Mouse (Mus musculus): ENCODE data around the gene Inpp5a. TPM values are rescaled to one million over a fixed set of nuclear protein-coding genes. Genes with fewer than 3 reads are reported as not detected.

Inpp5a gene
- polyA plus RNA-seq, 1 experiment from 2014 or later, result 4.0 TPM

GRCm38 (mm10) chr7:139579261-139579905 lies 190.5 kb downstream of the Inpp5a start:
- ATAC-seq (ENCODE audit: low read depth) (no peak), DNase-seq (no peak)
- WGBS (ENCODE audit: insufficient replicate concordance), result 71% methylated on average over 21 of the region's 21 CpGs
- H3K9me3 ChIP-seq (replicated peaks), result no peaks in the 10 kb centered on the region
- H3K4me2 ChIP-seq, result no peak overlapping the region
- H3K27me3 ChIP-seq, result peaks cover 69% of the 10 kb centered on the region
- H3K4me3 ChIP-seq (replicated peaks), result no peak overlapping the region
- peaks cover 2% of the 10 kb centered on the region; the same call in 1 of the 2 replicates for H3K36me3 ChIP-seq
- H3K27ac ChIP-seq, result no peak overlapping the region
- H3K9ac ChIP-seq, result no peak overlapping the region
- peaks cover 17% of the 10 kb centered on the region for H3K4me1 ChIP-seq (replicated peaks)

DNA sequence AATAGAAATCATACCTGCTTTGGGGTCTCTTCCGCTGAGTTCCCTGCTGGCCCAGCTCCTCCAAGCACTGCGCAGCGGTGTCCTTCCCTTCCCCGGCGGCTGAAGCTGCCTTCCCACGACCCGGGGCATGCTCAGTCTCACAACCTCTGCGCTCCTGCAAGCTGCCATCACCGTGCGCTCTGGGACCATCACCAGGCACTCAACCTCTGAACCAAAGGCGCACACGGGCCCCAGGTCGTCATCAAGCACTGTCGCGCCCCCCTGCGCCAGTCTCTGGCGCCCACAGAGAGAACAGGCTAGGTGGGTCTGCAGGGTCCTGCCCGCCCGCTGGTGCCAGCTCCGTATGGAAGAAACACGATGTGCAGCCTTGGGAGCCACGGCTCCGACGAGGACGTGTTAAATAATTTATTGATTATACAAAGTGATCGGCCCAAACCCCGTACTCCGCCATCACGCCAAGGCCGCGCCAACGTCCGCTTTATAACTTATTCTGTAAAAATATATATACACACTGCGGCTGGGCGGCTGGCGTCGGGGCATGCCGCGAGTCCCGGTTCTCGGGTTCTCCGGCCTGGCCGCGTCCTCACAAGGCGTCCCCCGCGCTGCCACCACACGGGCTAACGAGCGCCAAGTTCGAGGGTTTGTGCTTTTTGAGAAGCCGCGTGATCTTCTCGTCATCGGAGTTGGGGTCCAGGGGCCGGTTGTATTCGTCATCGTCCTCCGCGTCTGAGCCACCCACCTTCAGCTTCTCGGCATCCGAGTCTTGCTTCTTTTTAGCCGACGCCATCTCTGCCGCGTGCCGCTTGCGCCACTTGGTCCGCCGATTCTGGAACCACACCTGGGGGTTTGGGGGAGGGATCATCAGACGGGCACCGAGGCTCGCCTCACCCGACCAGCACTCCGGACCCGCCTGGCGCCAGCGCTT lies 192.2 kb downstream of the Inpp5a start:
- Histone ChIP-seq H3K9me3 (replicated peaks) (no peaks in the 10 kb centered on the region), H3K27ac (no peak overlapping the region), H3K27me3 (peaks cover 87% of the 10 kb centered on the region), H3K4me1 (replicated peaks) (peaks cover 15% of the 10 kb centered on the region), H3K9ac (no peak overlapping the region), H3K36me3 (peaks cover 2% of the 10 kb centered on the region; the same call in 1 of the 2 replicates), H3K4me2 (peak overlapping the region; percentile 41), H3K4me3 (replicated peaks) (no peak overlapping the region)
- WGBS (ENCODE audit: insufficient replicate concordance), result 2% methylated on average over 78 of the region's 78 CpGs
- DNase-seq, result no peak
- no peak for ATAC-seq (ENCODE audit: low read depth)

DNA sequence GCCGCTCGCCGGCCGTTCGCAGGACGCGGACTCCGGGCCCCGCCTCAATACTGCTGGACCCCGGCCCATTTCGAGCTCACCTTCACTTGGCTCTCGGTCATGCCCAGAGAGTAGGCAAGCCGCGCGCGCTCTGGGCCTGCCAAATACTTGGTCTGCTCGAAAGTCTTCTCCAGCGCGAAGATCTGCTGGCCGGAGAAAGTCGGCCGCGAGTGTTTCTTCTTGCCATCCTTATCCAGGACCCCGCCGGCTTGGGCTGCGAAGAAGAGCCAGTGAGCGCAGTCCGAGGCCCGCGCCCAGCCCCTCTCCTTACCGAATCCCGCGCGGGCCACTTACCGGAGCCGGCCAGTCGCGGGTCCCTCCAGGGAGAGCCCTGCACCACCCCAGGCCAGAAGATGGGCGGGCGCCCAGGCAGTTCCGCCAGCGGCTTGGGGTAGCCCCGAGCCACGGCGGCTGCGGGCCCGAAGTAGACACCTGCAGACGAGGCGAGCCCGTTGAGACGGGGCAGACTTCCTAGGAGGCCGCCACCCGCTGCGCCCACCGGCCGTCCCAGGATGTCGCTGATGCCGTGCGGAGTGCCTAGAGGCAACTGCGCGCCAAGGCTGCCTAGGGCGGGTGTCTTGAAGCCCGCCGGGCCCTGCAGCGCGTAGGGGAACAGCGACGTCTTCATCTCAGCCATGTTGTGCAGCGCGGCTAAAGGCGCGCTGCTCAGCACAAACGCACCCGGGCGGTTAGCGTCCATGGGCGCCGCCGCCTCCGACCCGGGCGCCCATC lies 193.1 kb downstream of the Inpp5a start:
- peaks cover 10% of the 10 kb centered on the region for H3K4me1 ChIP-seq (replicated peaks)
- H3K27ac ChIP-seq, result no peak overlapping the region
- peak overlapping the region; percentile 41 for H3K4me2 ChIP-seq
- H3K9ac ChIP-seq, result no peak overlapping the region
- ATAC-seq (ENCODE audit: low read depth) (no peak), DNase-seq (no peak)
- H3K9me3 ChIP-seq (replicated peaks), result no peaks in the 10 kb centered on the region
- 2% methylated on average over 82 of the region's 82 CpGs for WGBS (ENCODE audit: insufficient replicate concordance)
- H3K27me3 ChIP-seq, result peaks cover 95% of the 10 kb centered on the region
- peaks cover 2% of the 10 kb centered on the region; the same call in 1 of the 2 replicates for H3K36me3 ChIP-seq
- peak overlapping the region; percentile 32 for H3K4me3 ChIP-seq (replicated peaks)

- H3K9ac ChIP-seq, result no peak within 1 kb of the TSS
- no peaks in the 10 kb centered on the region for H3K9me3 ChIP-seq (replicated peaks)
- H3K27ac ChIP-seq, result no peak within 1 kb of the TSS
- H3K36me3 ChIP-seq, result peaks cover 2% of the 10 kb centered on the region; the same call in 1 of the 2 replicates
- peak within 1 kb of the TSS; percentile 32 for H3K4me3 ChIP-seq (replicated peaks)
- DNase-seq (no peak), ATAC-seq (ENCODE audit: low read depth) (no peak)
- peaks cover 10% of the 10 kb centered on the region for H3K4me1 ChIP-seq (replicated peaks)
- H3K4me2 ChIP-seq, result peak within 1 kb of the TSS; percentile 41
- H3K27me3 ChIP-seq, result peaks cover 100% of the 10 kb centered on the region
- WGBS (ENCODE audit: insufficient replicate concordance), result 2% methylated on average over 56 of the region's 56 CpGs
Measured at GRCm38 (mm10) chr7:139582595-139582994, 193.7 kb downstream of the Inpp5a start, which contains the start of gene Nkx6-2. TSS of gene Nkx6-2 (minus strand) at chr7:139582797.

DNA sequence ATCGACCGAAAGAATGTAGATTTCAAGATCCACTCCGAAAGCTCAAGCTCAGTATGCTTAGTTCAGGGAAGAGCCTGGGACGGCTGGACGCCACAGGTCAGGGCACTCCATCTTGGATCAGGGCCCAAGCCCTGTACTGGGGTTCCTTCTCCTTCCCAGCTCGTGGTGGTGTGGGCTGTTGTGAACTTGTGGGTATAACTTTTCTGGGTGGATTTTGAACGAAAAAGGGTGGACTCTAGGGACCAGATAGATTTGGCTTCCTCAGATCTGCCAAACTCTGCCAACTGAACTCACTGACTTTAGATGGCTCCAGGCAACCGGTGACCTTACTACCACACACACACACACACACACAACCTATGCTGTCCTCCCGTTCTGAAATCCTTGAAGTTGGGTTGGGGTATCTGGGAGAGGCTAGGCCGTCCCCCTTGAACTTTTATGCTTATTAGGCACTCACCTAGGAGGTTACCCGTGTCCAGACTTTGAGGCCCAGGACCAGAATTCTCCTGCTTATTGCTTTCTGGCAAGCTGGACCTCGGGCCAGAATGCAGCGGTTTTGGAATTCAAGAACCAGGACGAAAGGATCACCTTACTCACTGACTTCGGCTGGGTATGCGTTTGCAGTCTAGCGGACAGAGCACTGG lies 194.3 kb downstream of the Inpp5a start:
- H3K4me2 ChIP-seq, result no peak overlapping the region
- peaks cover 2% of the 10 kb centered on the region; the same call in 1 of the 2 replicates for H3K36me3 ChIP-seq
- no peak overlapping the region for H3K27ac ChIP-seq
- 14% methylated on average over 17 of the region's 17 CpGs for WGBS (ENCODE audit: insufficient replicate concordance)
- H3K4me1 ChIP-seq (replicated peaks), result peaks cover 10% of the 10 kb centered on the region
- H3K9me3 ChIP-seq (replicated peaks), result no peaks in the 10 kb centered on the region
- no peak for DNase-seq
- no peak overlapping the region for H3K9ac ChIP-seq
- peaks cover 100% of the 10 kb centered on the region for H3K27me3 ChIP-seq
- H3K4me3 ChIP-seq (replicated peaks), result peak overlapping the region; percentile 32; the same call in 1 of the 2 replicates
- ATAC-seq (ENCODE audit: low read depth), result no peak

DNA sequence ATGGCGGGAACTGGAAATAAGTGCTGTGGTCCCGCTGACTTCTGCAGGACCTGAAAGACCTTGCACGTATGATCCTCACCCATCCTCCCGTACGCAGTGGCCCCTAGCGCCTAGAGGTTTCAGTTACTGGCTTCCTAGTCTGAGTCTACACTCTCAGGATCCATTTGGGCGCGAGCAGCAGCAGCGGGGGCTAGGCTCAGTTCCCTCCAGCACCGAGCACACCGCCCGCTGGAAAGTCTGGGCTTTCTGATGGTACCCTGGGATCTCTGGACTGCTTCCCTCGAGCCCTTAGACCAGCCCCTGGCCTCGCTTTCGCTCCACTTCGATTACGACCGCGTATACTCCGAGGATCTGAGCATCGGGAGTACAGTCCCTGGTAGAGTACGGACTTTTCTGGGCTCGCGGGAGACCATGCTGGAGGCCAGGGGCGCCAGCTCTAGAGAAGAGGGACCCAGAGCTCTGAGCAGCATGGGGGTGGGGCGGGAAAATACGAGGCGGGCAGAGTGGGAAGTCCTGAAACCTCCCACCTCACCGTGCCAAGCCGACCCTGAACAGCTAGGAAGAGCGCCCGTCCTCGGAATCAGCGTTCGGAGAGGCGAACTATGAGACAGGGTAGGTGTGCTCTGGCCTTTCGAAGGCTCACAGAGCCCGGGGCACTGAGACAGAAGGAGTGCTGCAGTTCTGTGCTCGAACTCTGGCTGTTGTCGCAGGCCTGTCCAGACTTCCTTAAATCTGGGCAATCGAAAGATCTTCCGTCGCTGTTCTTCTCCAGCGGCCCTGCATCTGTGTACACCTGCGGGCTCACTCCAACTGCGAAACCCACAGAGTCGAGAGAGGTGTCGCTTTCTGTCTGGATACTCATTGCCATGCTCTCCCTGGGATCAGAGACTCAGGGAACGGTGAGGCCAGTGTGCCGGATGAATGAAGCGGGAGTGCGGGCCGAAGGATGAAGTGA lies 195.6 kb downstream of the Inpp5a start:
- 3% methylated on average over 53 of the region's 53 CpGs for WGBS (ENCODE audit: insufficient replicate concordance)
- Histone ChIP-seq H3K4me1 (replicated peaks) (peaks cover 10% of the 10 kb centered on the region), H3K27ac (no peak overlapping the region), H3K4me2 (no peak overlapping the region), H3K9ac (no peak overlapping the region), H3K4me3 (replicated peaks) (no peak overlapping the region), H3K36me3 (no peaks in the 10 kb centered on the region), H3K27me3 (peaks cover 100% of the 10 kb centered on the region), H3K9me3 (replicated peaks) (no peaks in the 10 kb centered on the region)
- no peak for DNase-seq
- no peak for ATAC-seq (ENCODE audit: low read depth)

DNA sequence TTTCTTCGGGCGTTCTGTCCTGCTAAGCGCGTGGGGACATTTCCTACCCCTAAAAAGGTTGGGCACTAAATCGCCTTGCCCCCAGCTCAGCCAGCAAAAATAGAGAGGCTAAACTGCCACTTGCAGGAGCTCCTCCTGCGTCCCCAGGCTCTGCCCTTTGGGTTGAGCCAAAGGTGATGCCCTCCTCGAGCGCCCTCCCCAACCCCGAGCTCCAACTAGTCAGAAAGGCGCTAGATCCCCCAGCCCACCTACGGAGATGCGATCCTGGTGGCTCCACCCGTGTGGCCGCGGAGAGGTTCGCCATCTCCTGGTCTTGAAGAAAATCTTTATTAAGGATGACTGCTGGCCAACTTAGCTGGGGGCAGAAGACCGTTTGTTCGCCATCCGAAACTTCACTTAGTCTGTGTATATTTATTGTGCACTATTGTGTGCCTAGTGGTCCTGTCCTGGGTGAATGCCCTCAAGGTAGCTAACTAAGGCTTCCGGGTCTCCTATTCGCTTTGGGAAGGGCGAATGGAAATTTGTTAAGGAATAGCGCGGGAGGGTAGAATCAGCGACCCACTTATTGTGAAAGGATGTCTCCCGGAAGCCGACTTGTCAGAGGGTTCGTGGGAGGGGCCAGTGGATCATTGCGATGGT lies 196.4 kb downstream of the Inpp5a start:
- 4% methylated on average over 29 of the region's 29 CpGs for WGBS (ENCODE audit: insufficient replicate concordance)
- no peaks in the 10 kb centered on the region for H3K9me3 ChIP-seq (replicated peaks)
- no peak overlapping the region for H3K4me2 ChIP-seq
- H3K27me3 ChIP-seq, result peaks cover 92% of the 10 kb centered on the region
- no peak overlapping the region for H3K9ac ChIP-seq
- no peak overlapping the region for H3K27ac ChIP-seq
- ATAC-seq (ENCODE audit: low read depth) (no peak), DNase-seq (no peak)
- H3K4me3 ChIP-seq (replicated peaks), result no peak overlapping the region
- no peaks in the 10 kb centered on the region for H3K36me3 ChIP-seq
- peaks cover 10% of the 10 kb centered on the region for H3K4me1 ChIP-seq (replicated peaks)

GRCm38 (mm10) chr7:139587919-139588318 lies 199.0 kb downstream of the Inpp5a start:
- peaks cover 66% of the 10 kb centered on the region for H3K27me3 ChIP-seq
- H3K9me3 ChIP-seq (replicated peaks), result no peaks in the 10 kb centered on the region
- no peaks in the 10 kb centered on the region for H3K4me1 ChIP-seq (replicated peaks)
- no peak overlapping the region for H3K9ac ChIP-seq
- no peaks in the 10 kb centered on the region for H3K36me3 ChIP-seq
- DNase-seq (no peak), ATAC-seq (ENCODE audit: low read depth) (no peak)
- H3K4me2 ChIP-seq, result no peak overlapping the region
- WGBS (ENCODE audit: insufficient replicate concordance), result 40% methylated on average over 7 of the region's 7 CpGs
- no peak overlapping the region for H3K27ac ChIP-seq
- no peak overlapping the region for H3K4me3 ChIP-seq (replicated peaks)

DNA sequence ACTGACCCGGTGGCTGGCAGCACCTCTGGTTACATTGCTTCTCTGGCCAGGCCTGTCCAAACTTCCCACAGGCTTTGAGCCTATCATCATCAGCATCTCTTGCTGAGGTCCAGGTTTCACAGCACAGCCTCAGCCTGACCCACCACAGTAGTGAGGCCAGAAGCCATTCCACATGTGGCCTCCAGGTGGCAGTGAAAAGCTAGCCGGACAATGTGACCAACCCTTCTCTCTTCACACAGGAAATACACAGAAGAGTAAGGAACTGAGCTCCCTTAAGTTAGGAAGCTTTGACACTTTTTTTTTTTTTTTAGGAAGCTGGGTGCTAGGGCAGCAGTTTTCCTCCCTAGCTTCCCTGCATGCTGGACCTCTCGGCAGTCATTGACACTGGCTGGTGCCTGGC lies 201.4 kb downstream of the Inpp5a start:
- ATAC-seq (ENCODE audit: low read depth), result no peak
- Histone ChIP-seq H3K9me3 (replicated peaks) (no peaks in the 10 kb centered on the region), H3K36me3 (no peaks in the 10 kb centered on the region), H3K27me3 (peaks cover 42% of the 10 kb centered on the region), H3K4me3 (replicated peaks) (no peak overlapping the region), H3K4me1 (replicated peaks) (no peaks in the 10 kb centered on the region), H3K9ac (no peak overlapping the region), H3K27ac (no peak overlapping the region), H3K4me2 (no peak overlapping the region)
- WGBS (ENCODE audit: insufficient replicate concordance), result 25% methylated on average over 3 of the region's 3 CpGs
- DNase-seq, result no peak

Data from liver, embryonic 13.5 days (tissue).